Mouse (Mus musculus): Measurements from ENCODE around the gene Prkaca.
A peak's percentile ranks its signal among the peaks of the same experiment; 100 is the strongest.

Gene Prkaca

GRCm38 (mm10) chr8:83972150-83973120 is at the start of gene Prkaca:
Gene Prkaca (plus strand): TSS chr8:83972993.
- DNase-seq (ENCODE audit: low spot score in 2 of 2): peak; percentile 99

- DNase-seq (ENCODE audit: low spot score in 2 of 2): no peak
These were observed 48.2 kb upstream of the Prkaca start for GRCm38 (mm10) chr8:83924585-83924984.

- no peak for DNase-seq (ENCODE audit: low spot score in 2 of 2)
These were observed 46.5 kb upstream of the Prkaca start for GRCm38 (mm10) chr8:83926266-83926665.

GRCm38 (mm10) chr8:83934222-83934621 is 38.6 kb upstream of the Prkaca start:
- no peak for DNase-seq (ENCODE audit: low spot score in 2 of 2)

GRCm38 (mm10) chr8:83934994-83935393 is 37.8 kb upstream of the Prkaca start:
- no peak for DNase-seq (ENCODE audit: low spot score in 2 of 2)

- no peak for DNase-seq (ENCODE audit: low spot score in 2 of 2)
These were observed 37.4 kb upstream of the Prkaca start for GRCm38 (mm10) chr8:83935435-83935834.

- no peak for DNase-seq (ENCODE audit: low spot score in 2 of 2)
These were observed 35.1 kb upstream of the Prkaca start for GRCm38 (mm10) chr8:83937645-83938044.

- DNase-seq (ENCODE audit: low spot score in 2 of 2): no peak
These were observed 34.5 kb upstream of the Prkaca start for GRCm38 (mm10) chr8:83938330-83938729.

GRCm38 (mm10) chr8:83941066-83941677 is 31.6 kb upstream of the Prkaca start:
- no peak for DNase-seq (ENCODE audit: low spot score in 2 of 2)

- peak in 1 of 2 experiments; percentile 29 for DNase-seq (ENCODE audit: low spot score in 2 of 2)
These were observed 30.3 kb upstream of the Prkaca start for GRCm38 (mm10) chr8:83942446-83942845.

- peak in 1 of 2 experiments; percentile 22 for DNase-seq (ENCODE audit: low spot score in 2 of 2)
These were observed 27.3 kb upstream of the Prkaca start for GRCm38 (mm10) chr8:83945540-83945939.

GRCm38 (mm10) chr8:83954749-83955105 is 18.1 kb upstream of the Prkaca start:
- no peak for DNase-seq (ENCODE audit: low spot score in 2 of 2)

- DNase-seq (ENCODE audit: low spot score in 2 of 2): peak; percentile 95 to 99
These were observed 17.5 kb upstream of the Prkaca start, which contains the start of the genes Gm10644 and Asf1b for GRCm38 (mm10) chr8:83955106-83955957. Gene Gm10644 (minus strand): TSS chr8:83955205. Gene Asf1b (plus strand): TSS chr8:83955507.

GRCm38 (mm10) chr8:83955958-83956218 is 16.9 kb upstream of the Prkaca start:
- no peak for DNase-seq (ENCODE audit: low spot score in 2 of 2)

- no peak for DNase-seq (ENCODE audit: low spot score in 2 of 2)
These were observed 16.0 kb upstream of the Prkaca start for GRCm38 (mm10) chr8:83956789-83957188.

- DNase-seq (ENCODE audit: low spot score in 2 of 2): no peak
These were observed 8.6 kb upstream of the Prkaca start for GRCm38 (mm10) chr8:83964015-83964765.

GRCm38 (mm10) chr8:83967701-83968100 is 5.1 kb upstream of the Prkaca start:
- DNase-seq (ENCODE audit: low spot score in 2 of 2): no peak

- no peak for DNase-seq (ENCODE audit: low spot score in 2 of 2)
These were observed 1.7 kb upstream of the Prkaca start for GRCm38 (mm10) chr8:83971121-83971520.

- DNase-seq (ENCODE audit: low spot score in 2 of 2): no peak
These were observed 1.1 kb upstream of the Prkaca start for GRCm38 (mm10) chr8:83971661-83972060.

- no peak for DNase-seq (ENCODE audit: low spot score in 2 of 2)
These were observed 603 bp downstream of the Prkaca start for GRCm38 (mm10) chr8:83973161-83974031.
